Mouse (Mus musculus) limb, embryonic 14.5 days (tissue): ENCODE results near the gene Hint1. TPM values are rescaled to one million over a fixed set of nuclear protein-coding genes. Genes with fewer than 3 reads are reported as not detected.

Experiments used
- ATAC-seq: fragments of 200-750 bp; cut with Nextera tagmentation; 2 replicates; pipeline ENCODE4 v1.8.0; 2017; ENCODE audit warnings: low read depth, moderate number of reproducible peaks, moderate TSS enrichment; ENCODE audit not compliant: low FRiP score
- DNase-seq: peaks from one replicate; pipeline ENCODE4 v3.0.0-alpha.2; 2015; ENCODE audit warnings: low spot score
- H3K27ac ChIP-seq: fragments of 300-500 bp; sonication (generic); replicated peaks from 2 replicates; pipeline ENCODE4 v1.5.1; 2014; ENCODE audit warnings: low read depth, mild to moderate bottlenecking, low read length, moderate library complexity, mixed read lengths
- H3K27me3 ChIP-seq: fragments of 300-500 bp; sonication (generic); 2 replicates; pipeline ENCODE4 v1.6.1; 2014; ENCODE audit warnings: low read length, mixed read lengths; ENCODE audit not compliant: control insufficient read depth, insufficient read depth
- H3K36me3 ChIP-seq: fragments of 300-500 bp; sonication (generic); 2 replicates; pipeline ENCODE4 v1.6.1; 2014; ENCODE audit warnings: mild to moderate bottlenecking, low read length, moderate library complexity, mixed read lengths; ENCODE audit not compliant: control insufficient read depth, insufficient read depth
- H3K4me1 ChIP-seq: fragments of 300-500 bp; sonication (generic); 2 replicates; pipeline ENCODE4 v1.6.1; 2014; ENCODE audit warnings: antibody characterized with exemption, low read length, mixed read lengths; ENCODE audit not compliant: control insufficient read depth, insufficient read depth
- H3K4me2 ChIP-seq: fragments of 300-500 bp; sonication (generic); replicated peaks from 2 replicates; pipeline ENCODE4 v1.6.1; 2014; ENCODE audit warnings: low read depth, mild to moderate bottlenecking, low read length, moderate library complexity; ENCODE audit not compliant: severe bottlenecking
- H3K4me3 ChIP-seq: fragments of 300-500 bp; sonication (generic); replicated peaks from 2 replicates; pipeline ENCODE4 v1.5.1; 2014; ENCODE audit warnings: low read length
- H3K9ac ChIP-seq: fragments of 300-500 bp; sonication (generic); 2 replicates; pipeline ENCODE4 v1.6.1; 2014; ENCODE audit warnings: mild to moderate bottlenecking, low read depth, low read length, moderate library complexity; ENCODE audit not compliant: severe bottlenecking
- H3K9me3 ChIP-seq: fragments of 300-500 bp; sonication (generic); 2 replicates; pipeline ENCODE4 v1.6.1; 2016; ENCODE audit warnings: low read length; ENCODE audit not compliant: control insufficient read depth
- POLR2A ChIP-seq: fragments of 200-500 bp; IDR thresholded peaks from 2 replicates; pipeline ENCODE4 v1.8.0; 2012; ENCODE audit warnings: inconsistent platforms, mild to moderate bottlenecking, moderate library complexity, borderline replicate concordance; ENCODE audit not compliant: insufficient read depth, insufficient read length; ENCODE audit errors: extremely low read depth
- WGBS: fragments of 180-500 bp; shearing (Covaris S2); extraction: QIAGEN DNeasy Blood & Tissue Kit; methylation state at CpG from one replicate; pipeline ENCODE4 v1.1.7; 2014; 5-methylcytosine and 5-hydroxymethylcytosine counted together
- polyA plus RNA-seq, 2 experiments: library from polyadenylated mRNA; depleted of rRNA in 1 of 2; stranded (reverse) in 1 of 2; unstranded in 1 of 2; fragments of >200 nt; fragmentation: Nextera tagmentation in 1 of 2; extraction: Ambion mirVana in 1 of 2; gene quantifications; 2 replicates each; pipeline versions ENCODE4 v1.2.1 to v1.2.3; 2012 to 2014

Gene Hint1
- polyA plus RNA-seq, 2 experiments, result 602 to 618 TPM

- TF ChIP-seq POLR2A, result no peak
- ATAC-seq, result no peak
- H3K4me3 ChIP-seq, result peak overlapping the region; percentile 52
- WGBS, result 14% methylated on average over 11 of the region's 11 CpGs
- H3K9ac ChIP-seq, result peak overlapping the region; percentile 58
- H3K36me3 ChIP-seq, result no peaks in the 10 kb centered on the region
- peaks cover 5% of the 10 kb centered on the region; the same call in 1 of the 2 replicates for H3K4me1 ChIP-seq
- peak overlapping the region; percentile 59 for H3K4me2 ChIP-seq
- peak; percentile 62 for DNase-seq
- no peaks in the 10 kb centered on the region for H3K9me3 ChIP-seq
- no peak overlapping the region for H3K27ac ChIP-seq
- no peaks in the 10 kb centered on the region for H3K27me3 ChIP-seq
Observed at GRCm38 (mm10) chr11:54859322-54860165, 6.6 kb upstream of the Hint1 start.

GRCm38 (mm10) chr11:54860256-54861038 lies 5.7 kb upstream of the Hint1 start, which contains the start of gene Lyrm7:
Lyrm7 (minus strand) TSS chr11:54860916.
- Histone ChIP-seq H3K9me3 (no peaks in the 10 kb centered on the region), H3K27ac (peak within 1 kb of the TSS; percentile 82), H3K4me3 (peak within 1 kb of the TSS; percentile 52), H3K36me3 (no peaks in the 10 kb centered on the region), H3K9ac (peak within 1 kb of the TSS; percentile 62), H3K27me3 (no peaks in the 10 kb centered on the region), H3K4me1 (peaks cover 5% of the 10 kb centered on the region; the same call in 1 of the 2 replicates), H3K4me2 (peak within 1 kb of the TSS; percentile 59)
- ATAC-seq, result peak; percentile 99
- DNase-seq, result peak; percentile 98
- under 1% methylated on average over 42 of the region's 42 CpGs for WGBS
- TF ChIP-seq POLR2A, result peak; percentile 76; the same call in 1 of the 2 replicates

GRCm38 (mm10) chr11:54861471-54862420 lies 4.4 kb upstream of the Hint1 start:
- no peak overlapping the region for H3K27ac ChIP-seq

GRCm38 (mm10) chr11:54862621-54863520 lies 3.3 kb upstream of the Hint1 start:
- Histone ChIP-seq H3K27me3 (no peaks in the 10 kb centered on the region), H3K9ac (no peak overlapping the region), H3K4me2 (no peak overlapping the region), H3K4me3 (no peak overlapping the region), H3K27ac (no peak overlapping the region), H3K4me1 (peaks cover 16% of the 10 kb centered on the region), H3K9me3 (no peaks in the 10 kb centered on the region), H3K36me3 (no peaks in the 10 kb centered on the region)
- WGBS, result 46% methylated on average over 10 of the region's 10 CpGs
- no peak for TF ChIP-seq POLR2A
- no peak for ATAC-seq
- peak; percentile 56 for DNase-seq

More at GRCm38 (mm10) chr11:54861471-54862420, 4.4 kb upstream of the Hint1 start:
- Histone ChIP-seq H3K36me3 (no peaks in the 10 kb centered on the region), H3K9me3 (no peaks in the 10 kb centered on the region), H3K4me1 (peaks cover 9% of the 10 kb centered on the region; the same call in 1 of the 2 replicates), H3K27me3 (no peaks in the 10 kb centered on the region), H3K4me2 (peak overlapping the region; percentile 56; the same call in 1 of the 2 replicates), H3K9ac (no peak overlapping the region), H3K4me3 (no peak overlapping the region; the same call in 1 of the 2 replicates)
- DNase-seq, result no peak
- 89% methylated on average over 5 of the region's 5 CpGs for WGBS
- TF ChIP-seq POLR2A, result no peak
- no peak for ATAC-seq
